Mouse (Mus musculus): ENCODE results near the gene Vmn1r47.
A peak's percentile ranks its signal among the peaks of the same experiment; 100 is the strongest.
"Not testable (repeated sequence)": the region's sequence is repeated elsewhere in the genome, so short reads cannot be mapped to it uniquely, and the experiment has no call there.

The Vmn1r47 gene

DNA sequence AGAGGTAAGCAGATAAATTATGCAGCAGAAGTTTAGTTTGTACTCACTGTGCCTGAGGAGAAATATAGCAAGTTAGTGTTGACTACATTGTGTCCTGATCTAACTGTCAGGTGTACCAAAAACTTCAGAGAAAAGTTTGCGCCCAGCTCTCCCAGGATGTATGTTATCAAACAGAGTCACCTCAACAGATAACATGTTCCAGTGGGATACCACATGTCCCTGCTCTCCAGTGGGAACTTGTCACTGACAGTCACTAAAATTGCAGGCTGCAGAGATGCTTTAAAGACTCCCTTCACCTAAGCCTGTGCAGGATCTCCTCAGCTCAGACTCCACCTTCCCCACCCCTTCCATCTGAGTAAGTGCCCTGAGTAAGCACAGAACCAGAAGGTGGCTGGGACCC, at the start of gene Vmn1r47:
TSS of gene Vmn1r47 (plus strand) at position 301 of the 400 bp plus-strand sequence.
- DNase-seq (ENCODE audit: low read depth): not testable (repeated sequence)

DNA sequence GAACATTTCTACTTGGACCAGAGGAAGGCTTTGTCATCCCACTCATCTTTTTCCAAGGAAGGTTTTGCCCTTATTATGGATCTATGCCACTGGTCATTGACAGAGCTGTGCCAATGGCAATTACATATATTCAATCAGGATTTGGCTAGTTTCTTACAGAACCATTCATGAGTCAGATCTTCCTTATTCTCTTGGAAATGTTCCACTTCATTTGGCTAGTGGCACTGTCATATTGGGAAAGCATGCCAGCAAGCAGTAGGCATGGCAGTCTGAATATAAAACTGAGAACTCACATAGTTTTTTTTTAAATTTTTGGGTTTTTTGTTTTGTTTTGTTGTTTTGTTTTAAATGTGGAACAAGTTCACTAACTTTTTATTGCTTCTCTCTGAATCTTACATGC, 49.6 kb upstream of the Vmn1r47 start:
- DNase-seq (ENCODE audit: low read depth): no peak

DNA sequence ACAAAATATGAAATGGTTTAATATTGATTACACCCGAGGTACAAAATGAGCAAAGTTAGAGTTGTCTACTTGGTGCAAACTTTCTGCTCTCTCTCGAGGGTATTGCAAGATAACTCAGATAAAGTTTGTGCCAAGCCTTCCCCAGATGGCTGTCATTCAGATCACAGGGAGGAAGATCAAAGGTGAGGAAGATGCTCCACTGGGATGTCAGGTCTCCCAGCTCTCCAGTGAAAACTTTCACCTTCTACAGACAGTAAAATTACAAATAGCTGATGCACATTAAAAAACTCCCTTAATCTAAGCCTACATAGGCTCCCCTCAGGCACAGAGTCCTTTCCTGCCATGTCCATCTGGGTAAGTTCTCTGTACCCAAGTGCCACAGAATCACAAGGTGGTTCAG, 46.9 kb upstream of the Vmn1r47 start, which contains the start of gene Vmn1r46:
TSS of gene Vmn1r46 (plus strand) at position 301 of the 400 bp plus-strand sequence.
- no peak for DNase-seq (ENCODE audit: low read depth)

DNA sequence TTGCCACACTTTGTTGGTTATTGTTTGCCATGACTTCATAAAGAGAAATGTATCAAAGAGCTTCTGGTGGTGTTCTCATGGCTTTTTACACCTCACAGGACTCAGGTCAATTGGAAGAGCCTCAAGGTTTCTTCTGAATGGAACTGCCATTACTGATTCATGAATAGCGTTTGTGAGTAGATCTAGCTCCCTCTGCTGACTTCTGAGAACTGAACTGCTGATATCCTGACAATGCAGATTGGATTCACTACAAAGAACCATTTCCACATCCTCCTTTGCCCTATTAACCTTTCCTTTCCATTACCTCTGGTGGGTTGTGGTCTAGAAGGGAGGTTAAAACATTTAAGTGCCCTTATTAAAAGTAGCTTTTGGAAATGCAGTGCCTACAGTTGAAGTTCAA, 30.0 kb upstream of the Vmn1r47 start:
- peak; percentile 5 for DNase-seq (ENCODE audit: low read depth)

DNA sequence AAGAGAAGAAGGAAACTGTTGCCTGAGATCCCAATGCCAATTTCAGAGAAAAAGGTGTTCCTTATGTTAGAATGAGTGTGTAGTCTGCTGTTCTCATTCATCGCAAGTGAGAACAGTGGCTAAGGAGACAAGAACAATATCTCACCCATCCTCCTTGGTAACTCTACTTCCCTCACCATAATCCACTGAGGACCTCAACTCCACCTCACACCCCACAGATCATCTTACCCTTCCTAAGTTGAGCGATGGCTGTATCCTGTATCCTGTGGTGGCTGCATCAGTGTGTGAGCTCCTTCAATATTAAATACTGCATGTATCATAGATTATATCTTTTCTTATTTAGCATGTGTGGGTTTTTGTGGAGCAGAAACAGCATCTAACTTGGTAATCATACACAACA, 20.8 kb downstream of the Vmn1r47 start, which contains the start of gene Vmn1r48:
TSS of gene Vmn1r48 (minus strand) at position 101 of the 400 bp plus-strand sequence.
- DNase-seq (ENCODE audit: low read depth): not testable (repeated sequence)
